Mouse (Mus musculus) spleen, embryonic (tissue): Measurements from ENCODE around the gene Lmntd1.

Experiments used
- CTCF ChIA-PET: fragments of 350-600 bp; sonication (Branson Sonifier 250); formaldehyde crosslinking; loops from one replicate; lab custom pipeline; 2022; lab: Charles Lee

The Lmntd1 gene

DNA sequence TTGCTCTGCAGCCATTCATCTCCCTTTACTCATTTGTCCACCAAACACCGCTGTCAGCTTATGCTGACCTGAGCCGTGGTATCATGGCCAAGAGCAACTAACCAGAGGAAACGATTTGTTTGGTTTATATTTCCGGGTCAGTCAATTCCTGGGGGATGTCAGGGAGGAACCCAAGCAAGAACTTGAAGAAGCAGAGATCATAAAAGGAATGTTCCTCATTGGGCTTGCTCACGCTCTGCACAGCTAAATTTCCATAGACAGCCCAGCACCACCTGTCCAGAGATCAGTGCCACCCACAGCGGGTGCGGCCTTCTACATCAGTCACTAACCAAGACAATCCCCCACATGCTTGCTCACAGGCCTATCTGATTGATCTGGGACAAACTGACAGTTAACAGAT lies at the start of gene Lmntd1:
Lmntd1 (minus strand) TSS at position 101 of the 400 bp plus-strand sequence.
- CTCF ChIA-PET, result no interaction called here

DNA sequence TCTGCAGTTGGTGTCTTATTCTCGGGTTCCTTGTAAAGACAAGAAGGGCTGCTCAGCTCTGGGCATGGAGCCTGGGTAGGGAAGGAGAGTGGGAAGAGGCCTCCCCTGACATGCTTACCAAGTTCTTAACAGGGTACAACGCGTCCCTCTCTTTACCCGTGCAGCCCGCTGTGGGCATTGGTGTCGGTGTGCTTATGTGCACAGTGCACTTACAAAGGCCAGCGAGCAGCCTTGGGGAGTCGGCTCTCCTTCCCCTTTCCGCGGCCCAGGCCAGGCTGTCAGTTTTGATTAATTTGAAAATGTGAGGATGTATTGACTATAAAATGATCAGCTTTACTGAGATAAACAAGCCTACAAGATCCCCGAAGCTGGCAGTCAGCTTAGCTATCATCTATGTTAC lies 46.8 kb upstream of the Lmntd1 start:
- CTCF ChIA-PET, result no interaction called here

DNA sequence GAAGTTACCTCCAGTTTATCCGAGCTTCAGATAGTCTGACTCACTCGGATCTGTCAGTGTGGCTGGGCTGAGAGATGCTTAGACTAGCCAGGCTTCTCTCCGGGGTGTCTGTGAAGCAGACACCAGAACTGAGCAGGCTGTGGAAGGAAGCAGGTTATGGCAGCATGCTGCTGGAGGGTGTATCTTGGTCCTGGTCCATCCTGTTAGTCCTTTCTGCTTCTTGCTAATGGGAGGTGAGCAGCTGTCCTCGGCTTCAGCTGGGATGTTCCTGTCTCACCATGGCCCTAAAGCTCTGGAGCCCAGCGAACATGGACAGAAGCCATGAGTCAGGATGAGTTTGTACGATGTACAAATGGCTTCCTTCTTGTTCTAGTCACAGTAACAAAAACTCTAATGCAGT lies 45.0 kb upstream of the Lmntd1 start:
- CTCF ChIA-PET, result no interaction called here

DNA sequence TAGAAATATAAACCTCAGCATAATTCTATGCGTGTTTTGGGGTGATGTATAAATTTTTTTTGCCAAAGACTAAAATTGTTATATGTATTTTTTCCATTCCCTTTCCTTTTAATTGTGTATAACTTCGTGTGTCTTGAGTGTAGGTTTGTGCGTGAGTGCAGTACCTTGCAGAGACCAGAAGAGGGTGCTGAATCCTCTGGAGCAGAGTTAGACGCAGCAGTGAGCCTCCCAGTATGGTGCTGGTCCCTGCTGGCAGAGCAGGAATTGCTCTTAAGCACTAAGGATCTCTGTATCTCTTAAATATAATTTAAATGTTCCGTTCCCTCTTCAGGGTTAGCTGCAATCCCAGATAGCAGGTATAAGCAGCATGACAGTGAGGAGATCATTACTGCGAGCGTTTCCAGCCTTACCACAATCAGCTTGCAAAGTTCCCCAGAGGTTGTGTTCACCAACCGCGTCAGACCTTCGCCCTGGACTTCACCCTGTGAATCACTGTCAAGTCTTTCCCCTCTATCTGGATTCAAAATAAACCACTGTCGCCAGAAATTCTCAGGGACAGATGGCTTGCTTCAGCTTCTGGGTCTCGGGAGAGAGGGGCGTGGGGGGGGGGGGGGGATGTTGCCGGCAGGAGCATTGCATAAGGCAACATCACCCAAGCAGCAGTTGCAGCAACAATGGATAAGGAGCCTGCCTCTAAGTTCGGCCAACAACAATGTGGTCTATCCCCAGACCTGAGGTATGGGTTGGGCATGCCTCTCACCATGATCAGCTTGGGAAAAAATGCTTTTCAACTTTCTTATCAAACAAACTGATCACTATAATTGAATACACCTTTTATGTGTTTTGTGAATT lies 42.8 kb upstream of the Lmntd1 start:
- CTCF ChIA-PET, result interaction anchor here (0.5 kb wide), 1 partner anchor 19 kb away, joined by 3 read pairs; no protein-coding TSS in a partner anchor

DNA sequence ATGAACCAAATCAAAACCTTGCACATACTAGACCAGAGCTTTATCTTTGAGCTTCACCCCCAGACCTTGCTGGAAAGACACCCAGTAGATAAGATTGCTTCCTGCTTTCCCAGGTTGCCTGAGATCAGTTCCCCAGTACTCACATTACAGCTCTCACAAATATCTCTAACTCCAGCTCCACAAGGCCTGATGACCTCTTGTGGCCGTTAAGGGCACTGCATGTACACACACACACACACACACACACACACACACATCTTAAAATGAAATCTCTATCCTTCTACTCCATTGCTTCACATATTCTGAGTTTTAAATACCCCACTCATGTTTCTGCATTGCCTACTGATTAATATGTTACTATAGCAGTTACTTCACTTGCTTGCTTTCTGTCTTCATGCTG lies 41.6 kb upstream of the Lmntd1 start:
- CTCF ChIA-PET, result no interaction called here

DNA sequence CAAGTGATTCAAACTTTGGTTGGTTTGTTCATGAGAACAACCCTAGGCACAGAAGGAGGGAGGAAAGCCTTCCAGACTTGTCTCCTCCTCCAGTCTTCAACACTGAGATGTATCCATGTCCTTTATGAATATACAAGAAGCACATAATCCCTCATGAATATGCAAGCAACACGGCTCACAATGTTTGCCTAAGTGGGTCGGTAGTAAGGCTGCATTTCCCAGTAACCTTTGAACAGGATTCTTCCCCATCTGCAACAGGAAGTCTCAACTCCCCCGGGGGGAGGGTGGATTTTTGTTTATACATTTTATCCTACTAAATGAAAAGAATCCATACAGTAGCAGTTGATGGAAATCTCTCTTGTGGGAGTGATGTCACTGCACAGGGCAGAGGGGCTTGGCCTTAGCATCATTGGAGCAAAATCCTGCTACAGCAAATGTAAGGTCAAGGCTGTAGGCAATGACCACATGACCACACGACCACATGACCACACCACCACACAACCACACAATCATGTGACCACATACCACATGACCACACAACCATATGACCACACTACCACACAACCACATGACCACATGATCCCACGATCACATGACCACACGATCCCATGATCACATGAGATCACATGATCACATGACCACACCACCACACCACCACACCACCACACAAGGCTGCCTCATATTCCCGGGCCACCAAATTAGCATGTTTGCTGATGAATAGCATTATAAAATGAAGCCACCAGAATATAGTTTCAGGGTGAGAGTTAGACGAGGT lies 40.1 kb upstream of the Lmntd1 start:
- CTCF ChIA-PET, result no interaction called here

DNA sequence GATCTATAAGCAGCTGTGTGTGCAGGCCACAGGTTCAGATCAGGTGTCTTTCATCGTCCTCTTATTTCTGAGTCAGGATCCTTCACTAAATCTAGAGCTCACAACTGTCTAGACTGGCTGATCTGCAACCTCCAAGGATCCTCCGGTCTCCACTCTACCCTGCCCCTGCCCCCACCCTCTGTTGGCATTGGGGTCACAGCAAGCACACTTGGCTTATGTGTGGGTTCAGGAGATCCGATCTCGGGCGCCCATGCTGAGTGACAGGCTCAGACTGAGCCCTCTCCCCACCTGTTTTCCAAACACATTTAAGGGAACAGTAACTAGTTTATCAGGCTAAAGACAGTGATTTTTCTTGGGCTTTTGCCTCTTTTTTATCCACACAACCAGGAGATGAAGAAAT lies 39.5 kb upstream of the Lmntd1 start:
- CTCF ChIA-PET, result no interaction called here

DNA sequence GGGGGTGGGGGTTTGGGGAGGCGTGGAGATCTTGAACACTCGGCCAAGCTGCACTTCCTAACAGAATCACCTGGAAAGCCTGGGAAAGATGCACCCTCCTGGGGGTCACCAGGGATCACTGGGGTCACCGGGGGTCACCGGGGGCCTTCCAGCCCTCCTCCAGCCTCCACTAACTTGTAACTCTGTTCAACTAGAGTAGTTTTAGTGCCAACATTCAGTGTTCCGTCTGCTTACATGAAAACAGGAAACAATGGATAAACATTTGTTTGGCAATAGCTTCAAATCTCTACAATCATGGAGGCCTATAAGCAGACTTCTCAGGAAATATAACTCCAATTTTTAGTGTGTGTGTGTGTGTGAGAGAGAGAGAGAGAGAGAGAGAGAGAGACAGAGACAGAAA lies 38.9 kb upstream of the Lmntd1 start:
- CTCF ChIA-PET, result no interaction called here

DNA sequence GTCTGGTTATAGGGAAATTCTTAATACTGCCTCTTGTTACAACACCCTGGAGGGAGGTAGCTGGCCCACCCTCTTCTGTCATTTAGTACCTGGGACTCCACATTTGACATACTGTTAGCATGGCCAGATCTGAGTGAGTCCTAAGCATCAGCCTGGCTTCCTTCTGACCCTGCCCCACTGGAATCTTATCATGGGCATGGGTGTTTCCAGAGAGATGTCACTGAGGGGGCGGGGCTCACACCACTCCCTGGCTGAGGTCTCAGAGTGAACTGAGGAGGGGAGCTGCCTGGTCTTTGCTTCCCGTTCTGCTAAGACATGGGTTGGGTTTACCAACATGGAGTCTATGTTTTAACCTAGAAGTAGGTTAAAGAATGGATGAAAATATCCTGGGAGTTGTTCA lies 37.9 kb upstream of the Lmntd1 start:
- CTCF ChIA-PET, result no interaction called here

DNA sequence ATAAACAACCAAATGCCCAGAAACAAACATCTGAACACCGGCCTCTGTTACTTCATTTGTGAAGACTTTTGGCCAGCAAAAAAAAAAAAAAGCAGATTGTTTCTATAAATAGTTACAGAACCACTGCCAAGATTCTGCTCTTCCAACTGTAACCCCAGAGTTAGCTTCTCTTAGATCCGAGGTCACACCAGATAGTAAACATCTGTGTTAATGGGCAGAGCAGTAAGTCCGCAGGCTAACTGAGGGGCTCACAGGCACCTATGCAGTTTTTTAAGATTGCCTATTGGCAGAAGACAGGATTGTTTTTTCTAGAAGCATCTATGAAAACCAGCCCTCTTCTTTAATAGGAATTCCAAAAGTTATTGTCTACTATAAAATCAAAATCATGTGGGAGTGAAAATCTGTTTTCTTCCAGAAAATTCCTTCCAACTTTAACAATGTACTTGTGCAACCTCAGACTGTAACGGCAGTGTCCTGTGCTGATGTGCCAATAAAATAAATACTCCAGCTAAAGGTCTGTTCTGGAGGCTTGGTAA lies 26.9 kb upstream of the Lmntd1 start:
- CTCF ChIA-PET, result no interaction called here

DNA sequence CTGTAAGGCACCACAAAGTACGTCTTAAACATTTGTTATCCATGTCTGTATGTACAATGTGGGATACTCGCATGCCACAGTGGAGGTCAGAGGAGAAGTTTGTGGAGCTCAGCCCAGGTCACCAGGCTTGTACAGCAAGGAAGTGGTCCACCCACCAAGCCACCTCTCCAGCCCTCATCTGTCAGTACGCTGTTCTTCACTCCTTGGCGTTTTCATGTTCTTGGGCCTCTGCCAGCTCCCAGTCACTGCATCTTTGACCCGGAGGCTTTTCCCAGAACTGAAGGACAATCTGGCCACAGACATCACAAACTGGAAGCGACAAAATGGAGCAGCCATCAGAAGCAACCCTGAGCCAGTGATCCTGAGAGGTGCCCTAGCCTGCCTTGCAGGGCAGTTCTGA lies 24.1 kb upstream of the Lmntd1 start:
- CTCF ChIA-PET, result no interaction called here

DNA sequence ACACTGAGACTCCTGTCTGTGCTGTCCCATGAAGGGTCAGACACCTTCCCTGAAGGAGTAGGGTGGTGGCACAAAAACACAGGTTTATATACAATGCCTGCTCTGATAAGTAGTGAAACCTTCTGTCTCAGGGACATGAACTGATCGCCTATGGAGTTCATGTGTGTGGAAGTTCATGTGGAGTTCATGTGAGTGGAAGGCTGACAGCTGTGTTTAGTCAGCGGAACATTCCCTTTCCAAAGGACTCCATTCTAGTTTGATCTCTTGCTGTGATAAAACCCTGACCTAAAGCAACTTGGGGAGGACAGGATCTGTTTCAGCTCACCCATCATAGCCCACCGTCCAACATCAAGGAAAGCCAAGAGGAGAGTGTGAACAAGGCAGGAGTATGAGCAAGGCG lies 22.6 kb upstream of the Lmntd1 start:
- CTCF ChIA-PET, result no interaction called here

DNA sequence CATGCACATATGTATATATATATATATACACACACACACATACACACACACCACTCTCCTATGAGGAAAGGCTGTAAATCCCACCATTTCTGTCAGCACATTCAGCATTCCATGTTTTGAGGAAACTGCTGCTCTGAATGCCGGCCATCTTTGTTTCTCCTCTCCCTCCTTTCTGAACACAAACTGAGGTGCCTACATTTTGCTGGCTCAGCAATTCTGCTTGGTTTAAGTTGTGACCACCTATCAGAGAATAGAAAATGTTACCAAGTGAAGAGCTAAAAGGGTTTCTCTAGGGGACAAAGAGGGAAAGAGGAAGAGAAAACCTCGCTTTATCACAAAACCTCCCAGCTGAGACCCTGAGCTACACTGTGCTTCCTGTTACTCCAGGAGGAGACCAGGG lies 20.3 kb upstream of the Lmntd1 start:
- CTCF ChIA-PET, result no interaction called here

DNA sequence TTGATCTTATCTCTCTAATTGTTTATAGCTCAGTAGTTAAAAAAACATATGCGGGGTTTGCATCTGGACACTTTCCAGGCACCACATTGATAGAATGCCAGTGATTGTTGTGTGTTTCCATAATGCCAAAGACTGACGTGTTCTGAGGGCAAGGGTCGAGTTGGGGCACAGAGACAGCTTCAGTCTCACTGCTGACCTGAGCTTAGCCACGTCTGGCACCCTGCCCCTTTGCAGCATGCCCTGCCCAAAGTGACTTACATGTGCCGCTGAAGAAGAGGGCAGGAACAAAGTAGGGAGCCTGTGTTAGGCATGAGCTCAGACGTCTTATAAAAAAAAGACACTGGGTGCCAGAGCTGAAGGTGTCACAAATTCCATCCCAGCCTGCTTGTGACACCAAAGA lies 16.1 kb upstream of the Lmntd1 start:
- CTCF ChIA-PET, result no interaction called here

DNA sequence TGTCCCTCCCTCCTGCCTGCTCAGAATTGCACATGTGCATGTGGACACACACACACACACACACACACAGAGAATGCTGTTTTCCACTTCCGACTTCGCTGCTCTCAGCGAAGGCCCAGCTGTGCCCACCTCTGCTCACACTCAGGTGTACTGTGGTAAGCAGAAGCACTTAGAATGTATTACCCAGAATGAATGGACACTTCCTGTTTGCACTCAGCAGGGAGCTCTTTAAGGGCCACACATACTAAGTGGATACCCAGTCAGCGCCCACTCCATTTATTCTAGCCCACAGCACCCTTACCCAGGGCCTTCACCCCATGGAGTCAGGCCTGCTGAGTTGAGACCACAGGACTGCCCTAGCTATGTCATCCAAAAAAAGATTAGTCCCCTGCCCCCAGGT lies 9.0 kb upstream of the Lmntd1 start:
- CTCF ChIA-PET, result no interaction called here

DNA sequence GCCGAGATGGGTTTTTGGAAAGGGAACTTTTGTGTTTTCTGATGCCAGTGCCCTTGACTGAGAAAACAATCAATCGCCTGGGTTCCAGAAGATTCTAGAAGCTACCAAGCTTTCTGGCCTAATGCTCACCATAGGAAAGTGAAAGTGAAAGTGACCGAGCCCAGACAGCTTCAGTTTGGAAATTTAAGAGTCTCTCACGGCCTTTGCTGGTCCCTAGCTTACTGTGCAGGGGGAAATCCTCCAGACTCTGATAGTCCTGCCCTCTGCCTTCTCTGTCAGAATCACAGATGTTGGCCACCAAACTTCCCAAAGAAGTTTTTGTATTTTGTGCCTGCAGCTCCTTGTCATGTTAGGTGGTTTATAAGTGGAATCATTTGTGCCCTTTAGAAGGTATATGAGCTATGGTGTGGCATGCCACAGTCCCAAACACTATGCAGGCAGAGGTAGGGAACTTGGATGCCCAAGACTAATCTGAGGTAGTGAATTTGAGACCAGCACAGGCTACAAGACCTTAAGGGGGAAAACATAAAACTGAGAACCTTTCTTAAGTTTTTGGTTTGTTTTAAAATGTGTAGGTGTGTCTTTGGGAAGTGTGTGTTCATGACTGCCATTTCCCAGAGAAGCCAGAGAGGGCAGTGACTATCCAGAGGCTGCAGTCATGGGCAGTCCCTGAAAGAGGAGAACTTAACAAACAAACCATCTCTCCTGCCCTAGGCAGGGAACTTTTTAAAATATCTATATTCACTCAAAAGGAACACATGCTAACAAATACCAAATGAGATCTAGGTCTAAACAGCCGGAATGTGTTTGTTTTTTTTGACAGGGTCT lies 2.5 kb upstream of the Lmntd1 start:
- CTCF ChIA-PET, result no interaction called here

DNA sequence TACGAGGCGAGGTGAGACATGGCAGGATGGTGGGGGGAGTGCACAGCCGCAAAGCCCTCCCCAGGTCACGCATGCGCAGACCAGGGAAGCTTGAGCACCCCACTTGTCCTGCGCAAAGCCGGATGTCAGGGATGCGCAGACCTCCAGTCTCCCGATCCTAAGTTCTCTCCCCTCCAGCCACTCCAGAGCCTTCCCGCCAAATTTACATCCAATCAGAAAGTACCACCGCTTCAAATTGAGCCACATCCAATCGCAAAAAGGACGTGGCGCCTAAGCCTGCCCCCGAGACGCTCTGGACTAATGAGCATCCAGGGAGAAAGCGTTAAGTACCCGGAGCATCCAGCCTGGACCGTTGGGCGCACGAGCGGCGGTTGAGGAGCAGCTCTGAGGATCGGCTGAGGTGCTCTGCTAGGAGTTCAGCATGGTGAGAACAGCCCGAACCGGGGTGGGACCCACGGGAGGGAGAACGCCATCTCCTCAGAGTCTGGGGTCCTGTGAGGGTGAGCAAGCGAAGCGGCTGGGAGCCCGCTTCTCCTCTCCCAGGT lies 1.6 kb upstream of the Lmntd1 start, which contains the start of gene Tuba3b:
Tuba3b (plus strand) TSS at position 92 of the 545 bp plus-strand sequence.
- CTCF ChIA-PET, result no interaction called here

DNA sequence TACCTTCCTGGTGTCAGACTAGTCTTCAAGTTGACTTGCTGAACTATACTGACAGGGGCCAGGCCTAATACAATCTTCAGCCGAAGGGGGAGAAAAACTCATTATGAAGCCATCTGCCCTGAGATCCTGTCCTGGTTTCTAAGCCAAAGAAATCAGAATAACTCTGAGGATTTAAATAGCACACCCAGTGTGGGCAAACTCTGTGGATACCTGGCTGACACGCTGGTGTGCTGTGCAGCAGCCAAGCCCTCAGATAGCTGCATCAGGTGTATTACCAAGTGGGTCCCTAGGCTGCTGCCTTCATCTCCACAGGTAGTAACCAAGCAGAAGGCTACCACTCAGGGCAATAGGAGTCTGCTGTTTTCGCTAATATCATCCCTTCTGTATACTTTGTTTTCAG lies 1.5 kb downstream of the Lmntd1 start:
- CTCF ChIA-PET, result no interaction called here

DNA sequence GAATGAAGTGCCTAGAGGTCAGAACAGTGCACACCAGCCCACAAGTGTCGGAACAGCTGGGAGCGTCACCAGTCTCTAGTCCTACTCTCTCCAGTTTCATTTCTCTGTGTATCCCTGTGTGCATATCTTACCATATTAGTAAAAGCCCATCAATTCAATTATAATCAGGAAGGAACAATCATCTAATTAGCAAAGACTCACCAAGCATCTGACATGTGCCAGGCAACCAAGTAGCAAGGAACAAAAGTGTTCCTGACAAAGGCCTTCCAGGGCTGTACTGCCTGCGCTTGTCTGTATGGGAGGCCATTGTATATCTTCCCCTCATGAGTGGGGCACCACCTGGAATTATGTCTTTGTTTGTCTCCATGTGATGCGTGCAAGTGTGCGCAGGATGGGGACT lies 3.2 kb downstream of the Lmntd1 start:
- CTCF ChIA-PET, result interaction anchor here (0.6 to 0.7 kb wide), 2 partner anchors 309 to 408 kb away, joined by 3 to 5 read pairs; no protein-coding TSS in a partner anchor

DNA sequence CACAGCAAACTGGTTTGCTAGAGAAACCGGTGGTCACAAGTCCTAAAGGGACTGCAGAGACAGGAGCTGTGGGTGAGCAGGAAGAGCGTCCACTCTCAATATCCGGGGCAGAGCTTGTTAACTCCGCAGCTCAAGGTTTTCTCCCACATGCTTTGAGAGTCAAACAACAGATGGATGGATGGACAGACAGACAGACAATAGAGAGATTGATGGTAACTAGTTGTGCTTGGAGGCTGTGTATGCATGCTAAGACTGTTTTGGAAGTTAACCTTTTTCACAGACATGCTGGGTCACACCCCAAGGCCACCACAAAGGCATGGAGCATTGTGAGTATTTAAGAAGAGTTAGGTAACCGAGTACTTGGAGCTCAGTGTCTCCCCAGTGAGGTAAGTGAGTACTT lies 5.4 kb downstream of the Lmntd1 start:
- CTCF ChIA-PET, result no interaction called here

DNA sequence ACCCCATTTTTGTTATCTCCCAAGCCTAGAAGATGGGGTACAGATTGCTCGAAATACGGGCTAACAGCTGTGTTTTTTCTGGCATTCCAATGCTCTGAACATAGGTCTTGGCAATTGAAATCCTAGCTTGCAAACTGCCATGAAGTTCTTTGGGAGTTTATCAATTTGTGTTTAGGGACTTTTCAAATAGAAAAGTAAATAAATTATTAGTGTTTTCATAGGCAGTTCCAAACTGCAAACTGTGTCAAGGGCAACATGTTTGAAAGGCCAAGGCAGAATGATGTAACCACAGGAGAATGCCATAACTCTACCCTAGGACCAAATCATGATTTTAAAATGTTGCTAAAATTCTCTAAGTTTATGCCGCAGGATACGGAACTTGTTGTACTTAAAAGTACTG lies 6.4 kb downstream of the Lmntd1 start:
- CTCF ChIA-PET, result no interaction called here
